Mouse (Mus musculus): ENCODE measurements around the gene Epsti1. TPM values are rescaled to one million over a fixed set of nuclear protein-coding genes. Genes with fewer than 3 reads are reported as not detected.

The Epsti1 gene
- polyA plus RNA-seq, 1 experiment from 2014 or later: 0.30 TPM

- Histone ChIP-seq H3K4me1 (no peaks in the 10 kb centered on the region), H3K36me3 (replicated peaks) (no peaks in the 10 kb centered on the region), H3K9me3 (no peaks in the 10 kb centered on the region), H3K27ac (replicated peaks) (no peak overlapping the region), H3K27me3 (replicated peaks; ENCODE audit: low read depth, poor library complexity, severe bottlenecking) (no peaks in the 10 kb centered on the region), H3K4me3 (no peak overlapping the region)
- 77% methylated on average over 6 of the region's 6 CpGs for whole genome bisulfite sequencing
- DNase-seq (ENCODE audit: low spot score): no peak
Observed at GRCm38 (mm10) chr14:77882669-77883068, 21.4 kb upstream of the Epsti1 start.

GRCm38 (mm10) chr14:77886376-77886775, 17.7 kb upstream of the Epsti1 start:
- Histone ChIP-seq H3K4me3 (no peak overlapping the region), H3K4me1 (no peaks in the 10 kb centered on the region), H3K27me3 (replicated peaks; ENCODE audit: low read depth, poor library complexity, severe bottlenecking) (no peaks in the 10 kb centered on the region), H3K36me3 (replicated peaks) (no peaks in the 10 kb centered on the region), H3K27ac (replicated peaks) (no peak overlapping the region), H3K9me3 (no peaks in the 10 kb centered on the region)
- DNase-seq (ENCODE audit: low spot score): no peak
- 92% methylated on average over 3 of the region's 3 CpGs for WGBS

- no peak for DNase-seq (ENCODE audit: low spot score)
- no peak overlapping the region for H3K27ac ChIP-seq (replicated peaks)
- WGBS: 87% methylated on average over 4 of the region's 4 CpGs
- H3K4me1 ChIP-seq: no peaks in the 10 kb centered on the region
- H3K4me3 ChIP-seq: no peak overlapping the region
- H3K27me3 ChIP-seq (replicated peaks; ENCODE audit: low read depth, poor library complexity, severe bottlenecking): no peaks in the 10 kb centered on the region
- no peaks in the 10 kb centered on the region for H3K36me3 ChIP-seq (replicated peaks)
- H3K9me3 ChIP-seq: no peaks in the 10 kb centered on the region
Observed at GRCm38 (mm10) chr14:77886941-77887340, 17.1 kb upstream of the Epsti1 start.

- Histone ChIP-seq H3K27ac (replicated peaks) (no peak overlapping the region), H3K4me3 (no peak overlapping the region), H3K4me1 (no peaks in the 10 kb centered on the region), H3K36me3 (replicated peaks) (no peaks in the 10 kb centered on the region), H3K9me3 (no peaks in the 10 kb centered on the region), H3K27me3 (replicated peaks; ENCODE audit: low read depth, poor library complexity, severe bottlenecking) (no peaks in the 10 kb centered on the region)
- 85% methylated on average over 7 of the region's 7 CpGs for WGBS
- no peak for DNase-seq (ENCODE audit: low spot score)
Observed at GRCm38 (mm10) chr14:77889911-77890310, 14.1 kb upstream of the Epsti1 start.

- Histone ChIP-seq H3K4me1 (no peaks in the 10 kb centered on the region), H3K27me3 (replicated peaks; ENCODE audit: low read depth, poor library complexity, severe bottlenecking) (no peaks in the 10 kb centered on the region), H3K9me3 (no peaks in the 10 kb centered on the region), H3K36me3 (replicated peaks) (no peaks in the 10 kb centered on the region), H3K4me3 (no peak overlapping the region), H3K27ac (replicated peaks) (no peak overlapping the region)
- WGBS: 91% methylated on average over 3 of the region's 3 CpGs
- no peak for DNase-seq (ENCODE audit: low spot score)
Observed at GRCm38 (mm10) chr14:77895951-77896350, 8.1 kb upstream of the Epsti1 start.

GRCm38 (mm10) chr14:77902541-77902940, 1.5 kb upstream of the Epsti1 start:
- no peak overlapping the region for H3K27ac ChIP-seq (replicated peaks)

GRCm38 (mm10) chr14:77905466-77905865, 1.4 kb downstream of the Epsti1 start:
- no peaks in the 10 kb centered on the region for H3K4me1 ChIP-seq
- 88% methylated on average over 5 of the region's 5 CpGs for WGBS

More at GRCm38 (mm10) chr14:77902541-77902940, 1.5 kb upstream of the Epsti1 start:
- H3K36me3 ChIP-seq (replicated peaks): no peaks in the 10 kb centered on the region
- no peak overlapping the region for H3K4me3 ChIP-seq
- no peaks in the 10 kb centered on the region for H3K9me3 ChIP-seq
- WGBS: 86% methylated on average over 3 of the region's 3 CpGs
- no peaks in the 10 kb centered on the region for H3K4me1 ChIP-seq
- DNase-seq (ENCODE audit: low spot score): no peak
- H3K27me3 ChIP-seq (replicated peaks; ENCODE audit: low read depth, poor library complexity, severe bottlenecking): no peaks in the 10 kb centered on the region

GRCm38 (mm10) chr14:77906586-77906985, 2.5 kb downstream of the Epsti1 start:
- no peaks in the 10 kb centered on the region for H3K4me1 ChIP-seq
- no peak overlapping the region for H3K4me3 ChIP-seq
- no peaks in the 10 kb centered on the region for H3K9me3 ChIP-seq
- H3K36me3 ChIP-seq (replicated peaks): no peaks in the 10 kb centered on the region
- no peaks in the 10 kb centered on the region for H3K27me3 ChIP-seq (replicated peaks; ENCODE audit: low read depth, poor library complexity, severe bottlenecking)
- no peak overlapping the region for H3K27ac ChIP-seq (replicated peaks)
- DNase-seq (ENCODE audit: low spot score): no peak
- 86% methylated on average over 5 of the region's 5 CpGs for WGBS

More at GRCm38 (mm10) chr14:77905466-77905865, 1.4 kb downstream of the Epsti1 start:
- no peak for DNase-seq (ENCODE audit: low spot score)
- no peak overlapping the region for H3K4me3 ChIP-seq
- no peak overlapping the region for H3K27ac ChIP-seq (replicated peaks)
- no peaks in the 10 kb centered on the region for H3K9me3 ChIP-seq
- H3K36me3 ChIP-seq (replicated peaks): no peaks in the 10 kb centered on the region
- no peaks in the 10 kb centered on the region for H3K27me3 ChIP-seq (replicated peaks; ENCODE audit: low read depth, poor library complexity, severe bottlenecking)

GRCm38 (mm10) chr14:77915776-77916175, 11.7 kb downstream of the Epsti1 start:
- no peaks in the 10 kb centered on the region for H3K9me3 ChIP-seq
- no peak overlapping the region for H3K4me3 ChIP-seq
- no peak for DNase-seq (ENCODE audit: low spot score)
- no peak overlapping the region for H3K27ac ChIP-seq (replicated peaks)
- no peaks in the 10 kb centered on the region for H3K27me3 ChIP-seq (replicated peaks; ENCODE audit: low read depth, poor library complexity, severe bottlenecking)
- H3K36me3 ChIP-seq (replicated peaks): no peaks in the 10 kb centered on the region
- WGBS: 81% methylated on average over 5 of the region's 5 CpGs
- no peaks in the 10 kb centered on the region for H3K4me1 ChIP-seq

- Histone ChIP-seq H3K27me3 (replicated peaks; ENCODE audit: low read depth, poor library complexity, severe bottlenecking) (no peaks in the 10 kb centered on the region), H3K36me3 (replicated peaks) (no peaks in the 10 kb centered on the region), H3K4me1 (peaks cover 6% of the 10 kb centered on the region; the same call in 1 of the 2 replicates), H3K27ac (replicated peaks) (no peak overlapping the region), H3K4me3 (no peak overlapping the region), H3K9me3 (no peaks in the 10 kb centered on the region)
- WGBS: 93% methylated on average over 8 of the region's 8 CpGs
- DNase-seq (ENCODE audit: low spot score): no peak
Observed at GRCm38 (mm10) chr14:77921641-77922040, 17.6 kb downstream of the Epsti1 start.

GRCm38 (mm10) chr14:77923076-77923865, 19.2 kb downstream of the Epsti1 start:
- no peak overlapping the region for H3K27ac ChIP-seq (replicated peaks)
- no peaks in the 10 kb centered on the region for H3K27me3 ChIP-seq (replicated peaks; ENCODE audit: low read depth, poor library complexity, severe bottlenecking)
- no peak overlapping the region for H3K4me3 ChIP-seq
- H3K9me3 ChIP-seq: no peaks in the 10 kb centered on the region
- H3K4me1 ChIP-seq: peaks cover 6% of the 10 kb centered on the region; the same call in 1 of the 2 replicates
- WGBS: 88% methylated on average over 6 of the region's 6 CpGs
- no peak for DNase-seq (ENCODE audit: low spot score)
- H3K36me3 ChIP-seq (replicated peaks): no peaks in the 10 kb centered on the region

- Histone ChIP-seq H3K27me3 (replicated peaks; ENCODE audit: low read depth, poor library complexity, severe bottlenecking) (no peaks in the 10 kb centered on the region), H3K4me3 (no peak overlapping the region), H3K4me1 (peaks cover 6% of the 10 kb centered on the region; the same call in 1 of the 2 replicates), H3K9me3 (no peaks in the 10 kb centered on the region), H3K36me3 (replicated peaks) (no peaks in the 10 kb centered on the region), H3K27ac (replicated peaks) (no peak overlapping the region)
- 90% methylated on average over 10 of the region's 10 CpGs for WGBS
- no peak for DNase-seq (ENCODE audit: low spot score)
Observed at GRCm38 (mm10) chr14:77925414-77925813, 21.4 kb downstream of the Epsti1 start.

GRCm38 (mm10) chr14:77926718-77927117, 22.7 kb downstream of the Epsti1 start:
- peak; percentile 38 for DNase-seq (ENCODE audit: low spot score)
- 45% methylated on average over 3 of the region's 3 CpGs for WGBS
- no peaks in the 10 kb centered on the region for H3K9me3 ChIP-seq
- H3K4me1 ChIP-seq: 0 out of 2 replicates have a peak, but pooled peaks cover 2% of the 10 kb centered on the region
- H3K4me3 ChIP-seq: no peak overlapping the region
- no peak overlapping the region for H3K27ac ChIP-seq (replicated peaks)
- H3K27me3 ChIP-seq (replicated peaks; ENCODE audit: low read depth, poor library complexity, severe bottlenecking): no peaks in the 10 kb centered on the region
- no peaks in the 10 kb centered on the region for H3K36me3 ChIP-seq (replicated peaks)
